Mouse (Mus musculus) activated CD4-positive, CD25-positive, alpha-beta regulatory T cell, adult 9 weeks (primary cell): ENCODE data around the gene Gm4756. TPM values are rescaled to one million over a fixed set of nuclear protein-coding genes. Genes with fewer than 3 reads are reported as not detected.

Source experiments
- polyA plus RNA-seq: library from polyadenylated mRNA; unstranded; fragments of 100-300 nt; shearing (Covaris generic); gene quantifications from one replicate; pipeline ENCODE4 v1.2.1, GENCODE M21; 2017

Gene Gm4756
- not detected for polyA plus RNA-seq

DNA sequence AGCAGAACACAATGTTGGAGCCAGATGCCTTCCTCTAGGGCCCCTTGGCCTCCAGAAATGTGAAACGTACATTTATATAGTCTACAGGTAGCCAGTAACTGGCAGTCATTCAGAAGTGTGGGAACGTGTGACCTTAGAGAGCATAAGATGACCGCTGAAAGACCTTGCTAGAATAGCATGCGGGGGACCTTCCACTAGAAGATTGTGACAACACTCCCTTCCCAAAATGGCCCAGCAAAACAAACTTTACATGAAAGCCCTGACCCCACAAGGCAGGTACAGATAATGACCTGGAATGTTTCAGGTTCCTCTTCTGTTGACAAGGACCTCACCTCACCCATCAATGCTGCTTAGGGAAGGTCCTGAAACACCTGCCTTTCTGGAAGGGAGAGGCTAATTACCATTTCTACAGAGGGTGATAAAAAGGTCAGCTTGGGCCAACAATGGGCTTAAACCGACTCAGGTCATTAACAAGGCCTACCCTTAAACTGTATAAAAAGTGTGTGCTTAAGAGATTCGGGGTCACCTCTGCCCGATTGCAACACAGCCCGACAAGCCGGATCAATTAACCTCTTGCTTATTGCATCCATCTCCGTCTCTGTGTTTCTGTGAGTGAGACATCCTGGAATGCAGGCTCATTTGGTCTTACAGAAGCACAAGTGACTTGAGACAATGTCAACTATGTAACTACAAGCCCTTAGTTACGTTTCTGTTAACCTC lies at the start of gene Gm4756:
Gene Gm4756 (minus strand): TSS at position 51 of the 720 bp plus-strand sequence.

DNA sequence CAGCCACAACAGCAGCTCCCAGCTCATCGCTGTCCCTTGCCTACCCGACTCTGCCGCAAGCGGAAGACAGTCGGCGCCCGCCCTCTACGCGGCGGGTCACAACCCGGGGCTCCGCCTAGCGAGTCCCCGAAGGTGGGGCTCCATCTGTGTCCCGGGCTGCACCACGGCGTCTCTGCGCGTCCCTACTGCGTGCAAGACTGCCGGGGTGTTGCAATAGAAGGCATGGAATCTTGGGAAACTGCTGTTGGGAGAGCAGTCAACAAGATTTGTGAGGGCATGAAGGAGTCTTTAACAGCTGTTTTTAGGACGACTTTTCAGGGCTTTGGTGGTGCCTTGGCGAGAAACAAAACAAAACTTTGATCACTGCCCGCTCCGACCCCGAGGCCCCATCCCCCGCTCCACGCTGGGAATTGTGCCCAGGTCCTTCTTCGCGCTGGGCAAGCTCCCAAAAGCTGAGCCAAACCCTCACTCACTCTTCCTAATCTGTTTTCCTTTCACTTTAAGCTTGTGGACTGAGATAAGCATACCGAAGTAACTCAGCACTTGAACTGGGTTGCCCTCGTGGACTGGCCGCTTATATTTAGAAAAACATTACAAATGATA lies 15.4 kb upstream of the Gm4756 start, which contains the start of gene Dhrs7:
Gene Dhrs7 (minus strand): TSS at position 175 of the 603 bp plus-strand sequence.

DNA sequence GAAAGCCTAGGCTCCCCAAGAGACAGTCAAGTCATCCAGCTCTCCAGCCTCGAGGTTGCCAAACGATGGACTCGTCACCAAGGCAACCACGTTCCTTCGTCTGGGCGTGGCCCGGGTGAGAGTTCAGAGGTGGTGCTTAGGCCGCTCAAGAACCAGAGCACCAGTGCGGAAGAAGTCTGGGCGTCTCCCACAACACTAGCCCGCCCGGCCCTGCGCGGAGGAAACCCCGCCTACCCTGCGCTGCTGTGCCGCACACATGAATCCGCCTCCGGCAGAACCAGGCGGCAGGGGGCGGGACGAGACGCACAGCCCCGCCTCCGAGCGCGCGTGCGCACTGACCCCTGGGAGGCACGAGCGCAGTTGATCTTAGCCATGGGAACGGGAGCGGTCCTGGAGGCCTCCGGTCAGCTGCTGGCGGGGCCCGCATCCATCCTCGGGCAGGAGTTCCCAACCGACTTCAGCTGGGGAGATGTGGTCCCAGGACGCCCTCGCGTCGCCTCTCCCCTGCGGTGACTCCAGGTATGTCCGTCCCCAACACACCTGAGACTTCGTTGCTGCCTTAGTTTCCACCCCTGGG lies 113.4 kb downstream of the Gm4756 start, which contains the start of gene Pcnx4:
Gene Pcnx4 (plus strand): TSS at position 363 of the 577 bp plus-strand sequence.

Other genes starting within 250 kb of the Gm4756 start
- gene Rtn1, start 240.6 kb downstream of the Gm4756 start, polyA plus RNA-seq: not detected
- not detected for gene Lrrc9, start 207.8 kb downstream of the Gm4756 start, polyA plus RNA-seq
- 6.2 TPM for gene Pcnx4, start 113.3 kb downstream of the Gm4756 start, polyA plus RNA-seq
- 93.9 TPM for gene Dhrs7, start 15.2 kb upstream of the Gm4756 start, polyA plus RNA-seq
- 12.4 TPM for gene Ppm1a, start 107.8 kb upstream of the Gm4756 start, polyA plus RNA-seq